Mouse (Mus musculus): ENCODE results near the gene Olfr1505. TPM values are rescaled to one million over a fixed set of nuclear protein-coding genes. Genes with fewer than 3 reads are reported as not detected.

The Olfr1505 gene
- total RNA-seq (2021): not detected

GRCm38 (mm10) chr19:13913230-13913629 is at the start of gene Olfr1505:
TSS of gene Olfr1505 (plus strand) at chr19:13913530.
- no peak for DNase-seq (ENCODE audit: low spot score in 2 of 2)
- intact Hi-C loops (cut with DNase I): no loop called here

- intact Hi-C loops (cut with DNase I): no loop called here
- DNase-seq (ENCODE audit: low spot score in 2 of 2): no peak
Observed at GRCm38 (mm10) chr19:13897828-13898227, 15.5 kb upstream of the Olfr1505 start, which contains the start of gene Olfr1504. TSS of gene Olfr1504 (minus strand) at chr19:13897928.

Other genes starting within 250 kb of the Olfr1505 start
- gene Olfr1491, start 216.3 kb upstream of the Olfr1505 start, total RNA-seq (2021): not detected
- not detected for gene Olfr1493-ps1, start 190.3 kb upstream of the Olfr1505 start, total RNA-seq (2021)
- not detected for gene Olfr1494, start 173.8 kb upstream of the Olfr1505 start, total RNA-seq (2021)
- gene Olfr1495, start 148.9 kb upstream of the Olfr1505 start, total RNA-seq (2021): not detected
- gene Olfr1496, start 135.7 kb upstream of the Olfr1505 start, total RNA-seq (2021): not detected
- gene Olfr1497, start 115.3 kb upstream of the Olfr1505 start, total RNA-seq (2021): not detected
- gene Olfr1499, start 94.1 kb upstream of the Olfr1505 start, total RNA-seq (2021): not detected
- gene Olfr1500, start 83.0 kb upstream of the Olfr1505 start, total RNA-seq (2021): not detected
- not detected for gene Olfr1501, start 62.8 kb upstream of the Olfr1505 start, total RNA-seq (2021)
- not detected for gene Olfr1502, start 51.7 kb upstream of the Olfr1505 start, total RNA-seq (2021)
- not detected for gene Olfr1504, start 15.6 kb upstream of the Olfr1505 start, total RNA-seq (2021)

All from left cerebral cortex, postnatal 36 days (tissue).